Mouse (Mus musculus) lung, embryonic 14.5 days (tissue): ENCODE data around the gene Rbl1. TPM values are rescaled to one million over a fixed set of nuclear protein-coding genes. Genes with fewer than 3 reads are reported as not detected.
"Not testable (repeated sequence)": the region's sequence is repeated elsewhere in the genome, so short reads cannot be mapped to it uniquely, and the experiment has no call there.

Experiments
- ATAC-seq: fragments of 200-750 bp; cut with Nextera tagmentation; 2 replicates; pipeline ENCODE4 v1.8.0; 2017; ENCODE audit warnings: mild to moderate bottlenecking, moderate TSS enrichment, moderate library complexity; ENCODE audit not compliant: insufficient read depth
- DNase-seq: peaks from one replicate; pipeline ENCODE4 v3.0.0-alpha.2; 2015
- H3K27ac ChIP-seq: fragments of 300-500 bp; sonication (generic); 2 replicates; pipeline ENCODE4 v1.5.1; 2014; ENCODE audit warnings: low read depth, mild to moderate bottlenecking, moderate library complexity
- H3K27me3 ChIP-seq: fragments of 300-500 bp; sonication (generic); 2 replicates; pipeline ENCODE4 v1.6.1; 2014; ENCODE audit warnings: low read length, control low read depth; ENCODE audit not compliant: insufficient read depth
- H3K36me3 ChIP-seq: fragments of 300-500 bp; sonication (generic); 2 replicates; pipeline ENCODE4 v1.6.1; 2014; ENCODE audit warnings: control low read depth; ENCODE audit not compliant: insufficient read depth
- H3K4me1 ChIP-seq: fragments of 300-500 bp; sonication (generic); 2 replicates; pipeline ENCODE4 v1.6.1; 2014; ENCODE audit warnings: antibody characterized with exemption, control low read depth; ENCODE audit not compliant: insufficient read depth
- H3K4me2 ChIP-seq: fragments of 300-500 bp; sonication (generic); 2 replicates; pipeline ENCODE4 v1.6.1; 2014; ENCODE audit warnings: mild to moderate bottlenecking
- H3K4me3 ChIP-seq: fragments of 300-500 bp; sonication (generic); 2 replicates; pipeline ENCODE4 v1.5.1; 2014; ENCODE audit warnings: low read depth, low read length
- H3K9ac ChIP-seq: fragments of 300-500 bp; sonication (generic); 2 replicates; pipeline ENCODE4 v1.6.1; 2014
- H3K9me3 ChIP-seq: fragments of 300-500 bp; sonication (generic); 2 replicates; pipeline ENCODE4 v1.6.1; 2016; ENCODE audit warnings: low read depth, low read length, control low read depth
- CTCF ChIP-seq: IDR thresholded peaks from 2 replicates; pipeline ENCODE4 v1.5.1; 2016; ENCODE audit warnings: antibody characterized with exemption, low read depth
- WGBS: fragments of 180-500 bp; shearing (Covaris S2); extraction: QIAGEN DNeasy Blood & Tissue Kit; methylation state at CpG from one replicate; pipeline ENCODE4 v1.1.7; 2014; 5-methylcytosine and 5-hydroxymethylcytosine counted together
- polyA plus RNA-seq: library from polyadenylated mRNA; unstranded; fragments of >200 nt; fragmentation: Nextera tagmentation; extraction: Ambion mirVana; gene quantifications from 2 replicates; pipeline ENCODE4 v1.2.1, GENCODE M21; 2014

Gene Rbl1
- polyA plus RNA-seq, 1 experiment from 2014 or later = 37.3 TPM

DNA sequence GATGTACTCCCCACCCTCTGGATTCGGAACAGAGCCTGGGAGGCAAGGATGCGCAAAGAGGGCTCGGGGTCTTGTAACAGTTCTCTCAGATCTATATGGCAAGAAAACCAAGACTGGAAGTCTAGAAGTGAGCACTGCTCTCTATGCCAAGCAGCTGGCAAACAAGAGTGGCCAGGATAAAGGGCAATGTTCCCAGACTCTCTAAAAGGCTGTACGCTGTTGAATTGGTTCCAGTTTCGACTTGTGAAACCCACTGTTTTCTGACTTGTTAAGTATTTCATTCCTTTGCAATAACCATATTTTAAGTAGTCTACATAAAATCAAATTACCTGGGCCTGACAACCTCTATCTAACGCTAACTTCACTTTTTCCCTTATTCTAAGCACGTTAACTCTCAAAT lies 7.4 kb upstream of the Rbl1 start:
- Histone ChIP-seq H3K27ac (no peak overlapping the region), H3K4me3 (no peak overlapping the region), H3K9me3 (peaks cover 3% of the 10 kb centered on the region; the same call in 1 of the 2 replicates), H3K27me3 (no peaks in the 10 kb centered on the region), H3K36me3 (no peaks in the 10 kb centered on the region), H3K9ac (no peak overlapping the region), H3K4me1 (no peaks in the 10 kb centered on the region), H3K4me2 (no peak overlapping the region)
- WGBS = 91% methylated on average over 7 of the region's 7 CpGs
- no peak for TF ChIP-seq CTCF
- no peak for ATAC-seq
- DNase-seq = no peak

DNA sequence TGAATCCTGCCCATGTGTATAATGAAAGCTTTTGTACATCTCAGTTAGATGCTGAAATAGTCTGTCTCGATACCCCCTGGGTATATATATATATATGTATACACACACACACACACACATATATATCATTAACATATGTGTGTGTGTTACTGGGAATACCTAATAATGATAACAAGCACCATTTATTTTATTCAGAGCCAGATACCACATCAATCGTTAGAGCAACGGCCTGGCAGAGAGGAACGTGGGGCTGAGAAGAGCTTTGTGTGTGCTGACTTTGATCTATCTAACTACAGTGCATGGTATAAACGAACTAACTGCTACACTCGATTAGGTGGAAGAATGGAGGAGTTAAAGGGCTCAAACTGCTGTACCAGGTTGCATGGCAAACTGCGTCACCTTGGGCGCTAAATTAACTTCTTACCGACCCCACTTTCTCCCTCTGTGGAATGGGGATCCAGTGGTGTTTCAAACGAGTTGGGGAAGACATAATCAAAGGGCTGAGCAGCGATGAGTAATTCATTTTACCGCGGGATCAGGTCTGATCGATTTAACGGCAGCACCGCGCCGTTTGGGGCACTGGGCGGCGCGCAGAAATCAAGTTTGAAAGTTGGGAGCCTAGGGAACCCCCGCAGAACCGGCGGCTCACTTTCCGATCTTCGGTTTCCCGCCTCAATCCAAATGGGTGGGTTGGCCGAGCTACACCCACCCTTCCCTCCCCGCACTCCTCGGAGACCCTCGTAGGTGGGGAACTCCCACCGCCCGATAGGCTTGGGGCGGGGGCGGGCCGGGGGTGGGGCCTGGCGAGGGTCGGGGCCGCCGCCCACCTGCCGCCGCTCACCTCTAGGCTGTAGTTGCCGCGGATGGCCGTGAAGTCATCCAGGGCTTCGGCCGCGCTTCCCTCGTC lies 622 bp downstream of the Rbl1 start:
- DNase-seq (peak; percentile 78), ATAC-seq (peak; percentile 89)
- H3K27ac ChIP-seq = peak overlapping the region; percentile 99
- no peaks in the 10 kb centered on the region for H3K4me1 ChIP-seq
- H3K4me3 ChIP-seq = peak overlapping the region; percentile 77
- peak overlapping the region; percentile 88 for H3K4me2 ChIP-seq
- no peaks in the 10 kb centered on the region for H3K27me3 ChIP-seq
- 1% methylated on average over 49 of the region's 49 CpGs for WGBS
- peak overlapping the region; percentile 99 for H3K9ac ChIP-seq
- no peak for TF ChIP-seq CTCF
- peaks cover 3% of the 10 kb centered on the region; the same call in 1 of the 2 replicates for H3K9me3 ChIP-seq
- peaks cover 16% of the 10 kb centered on the region for H3K36me3 ChIP-seq

DNA sequence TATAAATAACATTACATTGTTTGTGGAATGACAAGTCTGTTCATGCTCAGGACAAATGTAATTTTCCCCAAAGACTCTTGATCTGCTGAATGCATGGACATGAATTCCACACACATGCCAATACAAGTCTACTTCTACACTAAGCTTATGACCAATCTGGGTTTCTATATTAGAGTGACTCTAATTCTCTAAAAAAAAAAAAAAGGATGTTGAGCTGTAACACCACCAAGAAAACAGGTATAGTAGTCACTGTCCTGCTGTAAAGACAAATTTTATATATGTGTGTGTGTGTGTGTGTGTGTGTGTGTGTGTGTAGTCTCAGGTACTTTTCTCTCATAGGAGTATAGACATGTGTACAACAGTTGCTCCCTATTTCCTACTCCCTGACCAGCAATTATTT lies 1.3 kb downstream of the Rbl1 start:
- peak overlapping the region; percentile 77 for H3K4me3 ChIP-seq
- peak; percentile 2 for DNase-seq
- H3K9me3 ChIP-seq = peaks cover 3% of the 10 kb centered on the region; the same call in 1 of the 2 replicates
- no peak for TF ChIP-seq CTCF
- no peak overlapping the region for H3K27ac ChIP-seq
- peak overlapping the region; percentile 88 for H3K4me2 ChIP-seq
- H3K9ac ChIP-seq = peak overlapping the region; percentile 99
- peaks cover 20% of the 10 kb centered on the region for H3K36me3 ChIP-seq
- ATAC-seq = no peak
- H3K4me1 ChIP-seq = no peaks in the 10 kb centered on the region
- no peaks in the 10 kb centered on the region for H3K27me3 ChIP-seq

DNA sequence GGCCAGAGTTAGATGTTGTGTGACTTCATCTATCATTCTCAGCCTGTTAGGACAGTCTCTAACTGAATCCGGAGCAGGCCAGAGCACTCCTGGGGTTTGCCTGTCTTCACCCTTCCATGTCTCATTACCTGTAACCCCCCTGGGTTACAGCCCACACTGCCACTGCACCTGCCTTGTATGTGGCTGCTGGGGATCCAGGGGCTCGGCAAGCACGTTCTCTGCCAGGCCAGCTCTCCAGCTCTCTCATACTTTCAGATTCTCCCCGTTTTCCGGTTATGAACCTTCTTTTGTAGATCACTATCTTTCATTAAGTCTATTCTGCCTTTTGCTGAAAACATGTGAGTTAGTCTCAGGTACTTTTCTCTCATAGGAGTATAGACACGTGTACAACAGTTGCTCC lies 2.0 kb downstream of the Rbl1 start:
- Histone ChIP-seq H3K9ac (peak overlapping the region; percentile 15; the same call in 1 of the 2 replicates), H3K4me3 (no peak overlapping the region), H3K4me2 (peak overlapping the region; percentile 88; the same call in 1 of the 2 replicates), H3K36me3 (peaks cover 26% of the 10 kb centered on the region), H3K27ac (no peak overlapping the region), H3K9me3 (peaks cover 1% of the 10 kb centered on the region; the same call in 1 of the 2 replicates), H3K27me3 (no peaks in the 10 kb centered on the region), H3K4me1 (no peaks in the 10 kb centered on the region)
- DNase-seq (no peak), ATAC-seq (no peak)
- TF ChIP-seq CTCF = no peak
- 79% methylated on average over 6 of the region's 6 CpGs for WGBS

DNA sequence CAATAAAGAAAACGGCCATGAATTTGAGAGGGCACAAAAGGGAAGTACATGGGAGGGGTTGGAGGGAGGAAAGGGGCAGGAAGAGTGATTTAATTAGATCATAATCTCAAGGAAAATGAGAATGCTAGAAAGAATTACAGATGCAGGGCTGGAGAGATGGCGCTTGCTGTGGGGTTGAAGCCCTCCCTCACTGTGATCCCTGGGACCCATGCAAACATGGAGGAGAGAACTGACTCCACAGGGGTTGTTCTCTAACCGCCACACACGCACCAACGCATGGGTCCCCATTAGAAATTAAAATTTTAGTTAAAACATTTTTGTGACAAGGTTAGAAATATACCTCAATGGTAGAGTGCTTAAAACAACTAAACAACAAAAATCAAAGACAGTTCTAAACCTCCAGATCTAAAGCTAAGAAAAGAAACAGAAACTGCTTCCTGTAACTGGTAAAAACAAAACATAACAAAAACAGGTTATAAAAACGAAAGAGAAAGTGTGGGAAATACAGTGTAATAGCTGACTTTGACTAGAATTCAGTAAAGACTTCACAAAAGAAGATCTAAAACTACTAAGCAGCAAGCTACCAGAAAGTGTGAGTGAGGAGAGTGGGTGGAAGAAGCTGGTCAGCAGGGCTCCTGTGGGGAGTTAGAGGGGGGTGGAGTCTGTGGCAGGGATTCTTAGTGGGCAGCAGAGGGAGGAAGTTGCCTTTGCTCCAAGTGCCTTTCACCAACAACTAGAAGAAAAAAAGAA lies 3.1 kb downstream of the Rbl1 start:
- H3K27ac ChIP-seq = no peak overlapping the region
- DNase-seq = no peak
- no peak for ATAC-seq
- no peak overlapping the region for H3K4me3 ChIP-seq
- H3K36me3 ChIP-seq = peaks cover 35% of the 10 kb centered on the region
- TF ChIP-seq CTCF = no peak
- no peaks in the 10 kb centered on the region for H3K4me1 ChIP-seq
- no peaks in the 10 kb centered on the region for H3K27me3 ChIP-seq
- H3K9ac ChIP-seq = no peak overlapping the region
- H3K9me3 ChIP-seq = no peaks in the 10 kb centered on the region
- H3K4me2 ChIP-seq = no peak overlapping the region
- WGBS = 92% methylated on average over 6 of the region's 6 CpGs

DNA sequence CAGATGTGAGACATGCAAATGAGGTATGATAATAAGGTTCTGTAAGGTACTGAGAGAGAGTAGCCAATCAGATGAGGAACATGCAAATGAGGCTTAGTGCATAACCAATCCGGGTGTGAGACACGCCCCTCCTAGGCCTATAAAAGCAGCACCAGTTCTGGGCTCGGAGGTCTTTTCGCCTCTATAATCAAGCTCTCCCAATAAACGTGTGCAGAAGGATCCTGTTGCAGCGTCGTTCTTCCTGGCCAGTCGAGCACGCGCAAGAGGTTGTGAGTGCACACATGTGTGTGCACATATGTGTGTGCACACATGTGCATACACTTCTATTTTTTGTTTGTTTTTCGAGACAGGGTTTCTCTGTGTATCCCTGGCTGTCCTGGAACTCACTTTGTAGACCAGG lies 5.9 kb downstream of the Rbl1 start:
- not testable (repeated sequence) for ATAC-seq, H3K4me1 ChIP-seq, H3K27me3 ChIP-seq, H3K27ac ChIP-seq, H3K9me3 ChIP-seq, H3K9ac ChIP-seq, H3K4me2 ChIP-seq, H3K4me3 ChIP-seq, DNase-seq
- WGBS = 96% methylated on average over 11 of the region's 11 CpGs
- H3K36me3 ChIP-seq = peaks cover 64% of the 10 kb centered on the region

DNA sequence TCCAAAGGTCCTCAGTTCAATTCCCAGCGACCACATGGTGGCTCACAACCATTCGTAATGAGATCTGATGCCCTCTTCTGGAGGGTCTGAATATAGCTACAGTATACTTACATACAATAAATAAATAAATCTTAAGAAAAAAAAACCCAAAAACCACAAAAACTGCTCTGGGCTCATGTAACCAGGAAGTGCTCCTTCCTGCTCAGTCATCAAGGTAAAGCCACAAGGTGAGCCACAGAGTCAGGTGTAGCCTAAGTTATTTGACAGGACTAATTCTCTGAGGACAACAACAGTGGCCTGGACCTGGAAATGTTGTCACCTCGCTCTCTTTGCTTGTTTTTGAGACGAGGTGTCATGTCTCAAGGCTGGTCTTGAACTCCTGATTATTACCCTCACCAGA lies 13.7 kb downstream of the Rbl1 start:
- WGBS = 94% methylated on average over 4 of the region's 4 CpGs
- no peak for DNase-seq
- no peak overlapping the region for H3K27ac ChIP-seq
- H3K9me3 ChIP-seq = no peaks in the 10 kb centered on the region
- TF ChIP-seq CTCF = no peak
- no peak overlapping the region for H3K4me3 ChIP-seq
- H3K4me2 ChIP-seq = no peak overlapping the region
- H3K27me3 ChIP-seq = no peaks in the 10 kb centered on the region
- ATAC-seq = no peak
- no peaks in the 10 kb centered on the region for H3K4me1 ChIP-seq
- H3K36me3 ChIP-seq = peaks cover 95% of the 10 kb centered on the region
- no peak overlapping the region for H3K9ac ChIP-seq
